Mouse (Mus musculus): ENCODE measurements at regions not wholly inside any gene's neighbourhood (a gene's known extent, or its start where the extent isn't known, plus 50 kb on each side); places are given as distances from the start of the nearest gene placed in this dataset.
"Not testable (repeated sequence)": the region's sequence is repeated elsewhere in the genome, so short reads cannot be mapped to it uniquely, and the experiment has no call there.

GRCm38 (mm10) chr9:3116311-3116710 lies 79.6 kb downstream of the Gm10715 start:
- WGBS, result 89% methylated on average over 20 of the region's 20 CpGs
- not testable (repeated sequence) for H3K27me3 ChIP-seq (ENCODE audit: control insufficient read depth, insufficient read depth, low read length); H3K4me1 ChIP-seq (ENCODE audit: control insufficient read depth, insufficient read depth, low read length); DNase-seq; H3K27ac ChIP-seq (ENCODE audit: insufficient read depth, low read length); H3K4me3 ChIP-seq (replicated peaks; ENCODE audit: insufficient read depth, low read depth, low read length)

GRCm38 (mm10) chr9:3161181-3161580 lies 124.5 kb downstream of the Gm10715 start:
- DNase-seq, result no peak
- H3K4me1 ChIP-seq (ENCODE audit: control insufficient read depth, insufficient read depth, low read length), result no peaks in the 10 kb centered on the region
- no peak for TF ChIP-seq POLR2A (IDR thresholded peaks at IDR 0.05; ENCODE audit: borderline replicate concordance, insufficient read depth, low read length)
- H3K27ac ChIP-seq (ENCODE audit: insufficient read depth, low read length), result no peak overlapping the region
- no peak overlapping the region for H3K4me3 ChIP-seq (replicated peaks; ENCODE audit: insufficient read depth, low read depth, low read length)
- H3K27me3 ChIP-seq (ENCODE audit: control insufficient read depth, insufficient read depth, low read length), result no peaks in the 10 kb centered on the region

DNA sequence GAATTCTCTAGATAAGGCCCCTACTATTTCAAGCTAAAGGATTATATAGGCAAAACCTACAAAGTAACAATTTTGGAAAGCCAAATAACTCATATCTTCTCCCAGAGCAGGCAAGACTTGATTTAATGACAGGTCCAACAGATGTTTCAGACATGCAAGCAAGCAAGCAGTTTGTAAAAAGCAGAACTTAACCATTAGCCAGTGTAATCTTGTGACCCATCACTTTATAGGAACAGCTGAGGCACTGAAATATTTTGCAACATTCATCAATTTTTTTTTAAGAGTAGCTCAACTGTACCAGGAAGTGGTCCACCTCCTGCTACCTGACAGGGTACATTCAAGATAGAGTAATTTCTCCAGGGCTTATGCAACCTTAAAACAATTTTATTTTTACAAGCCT lies 147.7 kb downstream of the Gm10715 start:
- Histone ChIP-seq H3K27ac (ENCODE audit: insufficient read depth, low read length) (no peak overlapping the region), H3K27me3 (ENCODE audit: control insufficient read depth, insufficient read depth, low read length) (no peaks in the 10 kb centered on the region), H3K4me3 (replicated peaks; ENCODE audit: insufficient read depth, low read depth, low read length) (no peak overlapping the region), H3K4me1 (ENCODE audit: control insufficient read depth, insufficient read depth, low read length) (no peaks in the 10 kb centered on the region)
- no peak for DNase-seq
- TF ChIP-seq CTCF (IDR thresholded peaks at IDR 0.05; ENCODE audit: borderline replicate concordance, insufficient read depth, low read depth, low read length) (no peak), POLR2A (IDR thresholded peaks at IDR 0.05; ENCODE audit: borderline replicate concordance, insufficient read depth, low read length) (no peak)

- H3K4me1 ChIP-seq (ENCODE audit: control insufficient read depth, insufficient read depth, low read length), result no peaks in the 10 kb centered on the region
- DNase-seq, result no peak
- H3K27ac ChIP-seq (ENCODE audit: insufficient read depth, low read length), result no peak overlapping the region
- H3K27me3 ChIP-seq (ENCODE audit: control insufficient read depth, insufficient read depth, low read length), result no peaks in the 10 kb centered on the region
- TF ChIP-seq POLR2A (IDR thresholded peaks at IDR 0.05; ENCODE audit: borderline replicate concordance, insufficient read depth, low read length) (no peak), CTCF (IDR thresholded peaks at IDR 0.05; ENCODE audit: borderline replicate concordance, insufficient read depth, low read depth, low read length) (no peak)
- no peak overlapping the region for H3K4me3 ChIP-seq (replicated peaks; ENCODE audit: insufficient read depth, low read depth, low read length)
- WGBS, result 42% methylated on average over 33 of the region's 33 CpGs
Measured at GRCm38 (mm10) chr9:3199151-3200018, 135.6 kb upstream of the Alkbh8 start.

DNA sequence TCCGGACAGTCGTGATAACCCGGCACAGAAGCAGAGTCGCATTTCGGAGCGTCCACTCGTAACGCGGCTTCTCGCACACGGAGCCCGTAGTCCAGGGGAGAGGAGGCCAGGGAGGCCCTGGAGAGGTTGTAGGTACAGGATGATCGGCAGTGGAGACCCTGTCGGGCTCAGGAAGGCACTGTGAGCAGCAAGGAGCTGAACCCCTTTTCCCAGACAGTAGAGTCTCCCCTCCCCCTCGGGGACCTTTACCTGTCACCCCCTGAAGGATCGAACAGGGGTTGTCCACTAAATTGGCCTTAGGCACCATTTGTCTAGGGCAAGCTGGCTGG lies 135.0 kb upstream of the Alkbh8 start:
- not testable (repeated sequence) for H3K27me3 ChIP-seq (ENCODE audit: control insufficient read depth, insufficient read depth, low read length); H3K4me3 ChIP-seq (replicated peaks; ENCODE audit: insufficient read depth, low read depth, low read length); H3K27ac ChIP-seq (ENCODE audit: insufficient read depth, low read length); DNase-seq; H3K4me1 ChIP-seq (ENCODE audit: control insufficient read depth, insufficient read depth, low read length)
- WGBS, result 61% methylated on average over 16 of the region's 16 CpGs

- 88% methylated on average over 1 of the region's 1 CpGs for WGBS
- H3K4me1 ChIP-seq (ENCODE audit: control insufficient read depth, insufficient read depth, low read length); H3K4me3 ChIP-seq (replicated peaks; ENCODE audit: insufficient read depth, low read depth, low read length); H3K27ac ChIP-seq (ENCODE audit: insufficient read depth, low read length); DNase-seq; H3K27me3 ChIP-seq (ENCODE audit: control insufficient read depth, insufficient read depth, low read length): not testable (repeated sequence)
Measured at GRCm38 (mm10) chr9:3208120-3208519, 126.8 kb upstream of the Alkbh8 start.

DNA sequence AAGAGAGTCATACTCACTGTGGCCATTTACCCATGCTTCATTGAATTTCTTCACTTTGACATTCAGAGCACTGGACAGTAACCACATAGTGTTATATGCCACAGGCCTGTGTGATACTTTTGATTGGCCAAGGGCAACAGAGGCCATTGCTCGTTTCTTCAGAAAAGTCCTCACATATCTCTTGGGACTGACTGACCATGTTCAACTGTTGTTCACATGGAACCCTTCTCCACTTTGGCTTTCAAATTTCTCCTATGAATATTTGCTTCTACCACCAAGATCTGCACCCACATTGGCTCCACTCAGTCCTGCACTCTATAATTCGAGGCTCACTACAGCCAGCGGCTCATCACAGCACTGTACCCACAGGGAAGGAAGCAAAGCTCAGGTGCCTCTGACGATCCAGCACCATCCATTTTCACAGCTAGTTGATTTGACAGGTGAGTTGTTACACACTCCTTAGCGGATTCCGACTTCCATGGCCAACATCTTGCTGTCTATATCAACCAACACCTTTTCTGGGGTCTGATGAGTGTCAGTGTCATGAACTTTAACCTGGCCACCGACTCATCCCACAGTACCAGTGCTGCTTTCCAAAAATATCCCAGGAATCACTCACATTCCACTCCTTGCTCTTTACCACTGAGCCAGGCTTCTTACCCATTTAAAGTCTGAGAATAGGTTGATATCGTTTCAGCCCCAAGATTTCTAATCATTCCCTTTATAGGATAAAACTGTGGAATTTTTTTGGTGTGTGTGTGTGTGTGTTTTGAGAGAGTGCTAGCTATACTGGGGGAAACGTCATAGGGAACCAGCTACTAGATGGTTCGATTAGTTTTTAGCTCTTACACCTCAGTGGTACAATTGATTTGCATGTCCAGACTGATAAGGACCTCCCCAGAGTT lies 76.3 kb upstream of the Alkbh8 start:
- WGBS, result 55% methylated on average over 10 of the region's 10 CpGs
- Histone ChIP-seq H3K4me3 (replicated peaks; ENCODE audit: insufficient read depth, low read depth, low read length) (no peak overlapping the region), H3K4me1 (ENCODE audit: control insufficient read depth, insufficient read depth, low read length) (no peaks in the 10 kb centered on the region), H3K27ac (ENCODE audit: insufficient read depth, low read length) (no peak overlapping the region), H3K27me3 (ENCODE audit: control insufficient read depth, insufficient read depth, low read length) (no peaks in the 10 kb centered on the region)
- TF ChIP-seq CTCF (IDR thresholded peaks at IDR 0.05; ENCODE audit: borderline replicate concordance, insufficient read depth, low read depth, low read length) (no peak), POLR2A (IDR thresholded peaks at IDR 0.05; ENCODE audit: borderline replicate concordance, insufficient read depth, low read length) (no peak)
- peak; percentile 23 to 69 for DNase-seq

GRCm38 (mm10) chr9:3260181-3260580 lies 74.8 kb upstream of the Alkbh8 start:
- H3K27ac ChIP-seq (ENCODE audit: insufficient read depth, low read length), result no peak overlapping the region
- no peaks in the 10 kb centered on the region for H3K4me1 ChIP-seq (ENCODE audit: control insufficient read depth, insufficient read depth, low read length)
- no peak overlapping the region for H3K4me3 ChIP-seq (replicated peaks; ENCODE audit: insufficient read depth, low read depth, low read length)
- no peak for TF ChIP-seq POLR2A (IDR thresholded peaks at IDR 0.05; ENCODE audit: borderline replicate concordance, insufficient read depth, low read length)
- TF ChIP-seq CTCF (IDR thresholded peaks at IDR 0.05; ENCODE audit: borderline replicate concordance, insufficient read depth, low read depth, low read length), result no peak
- DNase-seq, result no peak
- H3K27me3 ChIP-seq (ENCODE audit: control insufficient read depth, insufficient read depth, low read length), result no peaks in the 10 kb centered on the region
- 74% methylated on average over 5 of the region's 5 CpGs for WGBS
